Mouse (Mus musculus): Measurements from ENCODE around the gene Gm20479.

The Gm20479 gene

GRCm38 (mm10) chr7:27334405-27334911 is 22.8 kb downstream of the Gm20479 start:
- DNase-seq (ENCODE audit: low read depth, low spot score), result no peak

GRCm38 (mm10) chr7:27333316-27333941 is 23.8 kb downstream of the Gm20479 start:
- no peak for DNase-seq (ENCODE audit: low read depth, low spot score)

- peak; percentile 38 for DNase-seq (ENCODE audit: low read depth, low spot score)
Observed at GRCm38 (mm10) chr7:27332353-27333199, 24.6 kb downstream of the Gm20479 start.

- DNase-seq (ENCODE audit: low read depth, low spot score), result no peak
Observed at GRCm38 (mm10) chr7:27331854-27332253, 25.4 kb downstream of the Gm20479 start.

GRCm38 (mm10) chr7:27331541-27331851 is 25.7 kb downstream of the Gm20479 start:
- no peak for DNase-seq (ENCODE audit: low read depth, low spot score)

- peak; percentile 32 for DNase-seq (ENCODE audit: low read depth, low spot score)
Observed at GRCm38 (mm10) chr7:27330709-27331540, 26.3 kb downstream of the Gm20479 start.

GRCm38 (mm10) chr7:27329981-27330380 is 27.2 kb downstream of the Gm20479 start:
- DNase-seq (ENCODE audit: low read depth, low spot score), result no peak

- peak; percentile 37 for DNase-seq (ENCODE audit: low read depth, low spot score)
Observed at GRCm38 (mm10) chr7:27329326-27329947, 27.8 kb downstream of the Gm20479 start.

- DNase-seq (ENCODE audit: low read depth, low spot score), result no peak
Observed at GRCm38 (mm10) chr7:27328648-27329047, 28.6 kb downstream of the Gm20479 start.

- no peak for DNase-seq (ENCODE audit: low read depth, low spot score)
Observed at GRCm38 (mm10) chr7:27328161-27328560, 29.1 kb downstream of the Gm20479 start.

GRCm38 (mm10) chr7:27327500-27327899 is 29.7 kb downstream of the Gm20479 start:
- DNase-seq (ENCODE audit: low read depth, low spot score), result no peak

GRCm38 (mm10) chr7:27326101-27326880 is 30.9 kb downstream of the Gm20479 start:
- no peak for DNase-seq (ENCODE audit: low read depth, low spot score)

GRCm38 (mm10) chr7:27325697-27326096 is 31.5 kb downstream of the Gm20479 start:
- DNase-seq (ENCODE audit: low read depth, low spot score), result no peak

GRCm38 (mm10) chr7:27324928-27325327 is 32.3 kb downstream of the Gm20479 start:
- no peak for DNase-seq (ENCODE audit: low read depth, low spot score)

GRCm38 (mm10) chr7:27324161-27324560 is 33.1 kb downstream of the Gm20479 start:
- no peak for DNase-seq (ENCODE audit: low read depth, low spot score)

- no peak for DNase-seq (ENCODE audit: low read depth, low spot score)
Observed at GRCm38 (mm10) chr7:27323001-27323400, 34.2 kb downstream of the Gm20479 start.

- DNase-seq (ENCODE audit: low read depth, low spot score), result no peak
Observed at GRCm38 (mm10) chr7:27322291-27322690, 34.9 kb downstream of the Gm20479 start.

GRCm38 (mm10) chr7:27319411-27319810 is 37.8 kb downstream of the Gm20479 start:
- no peak for DNase-seq (ENCODE audit: low read depth, low spot score)

GRCm38 (mm10) chr7:27315958-27316357 is 41.3 kb downstream of the Gm20479 start:
- DNase-seq (ENCODE audit: low read depth, low spot score), result no peak

GRCm38 (mm10) chr7:27314393-27314792 is 42.8 kb downstream of the Gm20479 start:
- no peak for DNase-seq (ENCODE audit: low read depth, low spot score)

Data from retina, adult 2 months (tissue).